Mouse (Mus musculus) forebrain, postnatal 0 days (tissue): ENCODE measurements around the gene Pfdn6. TPM values are rescaled to one million over a fixed set of nuclear protein-coding genes. Genes with fewer than 3 reads are reported as not detected.
"Not testable (repeated sequence)": the region's sequence is repeated elsewhere in the genome, so short reads cannot be mapped to it uniquely, and the experiment has no call there.

Experiments used
- ATAC-seq: fragments of 200-750 bp; cut with Nextera tagmentation; 2 replicates; pipeline ENCODE4 v1.8.0; 2017; ENCODE audit warnings: mild to moderate bottlenecking, moderate library complexity
- DNase-seq: peaks from one replicate; pipeline ENCODE4 v3.0.0-alpha.2; 2015
- H3K27ac ChIP-seq: fragments of 300-500 bp; sonication (generic); 2 replicates; pipeline ENCODE4 v1.5.1; 2014; ENCODE audit warnings: low read depth, mild to moderate bottlenecking, antibody characterized with exemption, low read length, moderate library complexity, mixed read lengths
- H3K27me3 ChIP-seq: fragments of 300-500 bp; sonication (generic); 2 replicates; pipeline ENCODE4 v1.6.1; 2014; ENCODE audit warnings: mild to moderate bottlenecking, low read length, mixed read lengths; ENCODE audit not compliant: insufficient read depth
- H3K36me3 ChIP-seq: fragments of 300-500 bp; sonication (generic); 2 replicates; pipeline ENCODE4 v1.6.1; 2014; ENCODE audit warnings: mild to moderate bottlenecking, moderate library complexity; ENCODE audit not compliant: insufficient read depth
- H3K4me1 ChIP-seq: fragments of 300-500 bp; sonication (generic); 2 replicates; pipeline ENCODE4 v1.6.1; 2014; ENCODE audit warnings: antibody characterized with exemption; ENCODE audit not compliant: insufficient read depth
- H3K4me2 ChIP-seq: fragments of 300-500 bp; sonication (generic); 2 replicates; pipeline ENCODE4 v1.6.1; 2014; ENCODE audit warnings: low read depth, mild to moderate bottlenecking, moderate library complexity
- H3K4me3 ChIP-seq: fragments of 300-500 bp; sonication (generic); 2 replicates; pipeline ENCODE4 v1.5.1; 2014; ENCODE audit warnings: low read depth, low read length, mixed read lengths
- H3K9ac ChIP-seq: fragments of 300-500 bp; sonication (generic); 2 replicates; pipeline ENCODE4 v1.6.1; 2014; ENCODE audit warnings: mild to moderate bottlenecking
- H3K9me3 ChIP-seq: fragments of 300-500 bp; sonication (generic); 2 replicates; pipeline ENCODE4 v1.6.1; 2016; ENCODE audit warnings: low read length
- CTCF ChIP-seq: sonication (generic); IDR thresholded peaks from 2 replicates; pipeline ENCODE4 v1.5.1; 2016; ENCODE audit warnings: antibody characterized with exemption, control low read depth, low read depth
- WGBS: fragments of 180-500 bp; shearing (Covaris S2); extraction: QIAGEN DNeasy Blood & Tissue Kit; methylation state at CpG from one replicate; pipeline ENCODE4 v1.1.7; 2014; 5-methylcytosine and 5-hydroxymethylcytosine counted together
- polyA plus RNA-seq: library from polyadenylated mRNA; unstranded; fragments of >200 nt; fragmentation: Nextera tagmentation; extraction: Ambion mirVana; gene quantifications from 2 replicates; pipeline ENCODE4 v1.2.1, GENCODE M21; 2015
- total RNA-seq: library from RNA; depleted of rRNA; stranded (reverse); fragments of >200 nt; gene quantifications from 2 replicates; pipeline ENCODE4 v1.2.3, GENCODE M21; 2014; rRNA removed

The Pfdn6 gene
- total RNA-seq (57.0 and 78.4 TPM in 2 replicates), polyA plus RNA-seq (173 and 185 TPM in 2 replicates)

DNA sequence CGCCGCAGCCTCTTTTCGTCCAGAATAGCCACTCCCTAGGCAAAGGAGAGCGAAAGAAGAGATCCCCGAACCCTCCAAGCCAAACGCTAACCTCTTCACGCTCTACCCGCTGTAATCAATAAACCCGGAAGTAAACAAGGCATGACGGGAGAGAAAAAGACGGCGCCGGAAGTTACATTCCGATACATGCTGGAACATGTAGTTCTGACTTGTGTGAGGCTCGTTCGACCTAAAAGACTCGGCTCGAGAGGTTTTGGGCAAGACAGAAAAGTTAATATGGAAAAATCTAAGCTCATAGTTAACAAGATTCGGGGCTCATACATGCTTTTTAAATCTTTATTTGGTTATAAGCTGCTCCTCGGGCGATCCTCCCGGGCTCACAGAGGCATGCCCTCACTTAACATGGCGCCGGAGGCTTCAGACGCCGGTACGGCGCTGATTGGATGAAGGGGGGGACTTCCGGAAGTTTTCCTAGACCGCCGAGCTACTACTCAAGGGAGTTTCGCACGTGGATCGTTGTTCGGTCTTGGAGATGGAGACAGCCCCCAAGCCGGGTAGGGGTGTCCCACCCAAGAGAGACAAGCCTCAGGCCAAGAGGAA is at the start of gene Pfdn6, which contains the start of gene Wdr46:
Pfdn6 (minus strand) TSS at position 138 of the 600 bp plus-strand sequence.
Wdr46 (plus strand) TSS at position 455 of the 600 bp plus-strand sequence.
- peak within 1 kb of the TSS; percentile 93 for H3K4me2 ChIP-seq
- no peaks in the 10 kb centered on the region for H3K27me3 ChIP-seq
- H3K9ac ChIP-seq, result peak within 1 kb of the TSS; percentile 71
- peak within 1 kb of the TSS; percentile 68 for H3K4me3 ChIP-seq
- H3K9me3 ChIP-seq, result no peaks in the 10 kb centered on the region
- 0 out of 2 replicates have a peak within 1 kb of the TSS, but pooled peaks have one; percentile 3 for H3K27ac ChIP-seq
- DNase-seq (peak; percentile 95), ATAC-seq (peak; percentile 97)
- peaks cover 12% of the 10 kb centered on the region for H3K4me1 ChIP-seq
- under 1% methylated on average over 36 of the region's 36 CpGs for WGBS
- peaks cover 41% of the 10 kb centered on the region for H3K36me3 ChIP-seq
- no peak for TF ChIP-seq CTCF

DNA sequence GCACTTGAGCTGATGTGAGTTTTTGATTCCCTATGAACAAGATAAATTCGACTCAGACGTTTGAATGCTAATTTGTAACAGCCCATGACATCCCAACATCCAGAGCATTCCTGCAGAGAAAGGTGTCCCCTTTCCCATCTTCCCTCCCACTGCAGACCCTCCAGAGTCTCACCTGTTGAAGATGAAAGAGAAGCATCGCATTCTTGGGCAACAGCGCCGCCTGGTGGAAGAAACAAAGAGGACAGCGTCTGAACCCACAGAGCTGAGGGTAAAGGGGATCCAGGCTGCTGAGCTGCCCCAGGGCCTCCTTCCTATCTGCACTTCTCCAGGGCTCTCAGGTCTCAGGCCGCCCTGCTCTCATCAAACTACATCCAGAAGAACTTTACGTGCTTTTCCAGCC is 42.0 kb upstream of the Pfdn6 start:
- peak; percentile 90 for TF ChIP-seq CTCF
- H3K9me3 ChIP-seq, H3K27ac ChIP-seq, H3K27me3 ChIP-seq, H3K9ac ChIP-seq, H3K4me1 ChIP-seq, ATAC-seq, H3K36me3 ChIP-seq: not testable (repeated sequence)
- DNase-seq, result peak; percentile 68
- 11% methylated on average over 8 of the region's 8 CpGs for WGBS
- Histone ChIP-seq H3K4me2 (peak overlapping the region; percentile 55), H3K4me3 (peak overlapping the region; percentile 43; the same call in 1 of the 2 replicates)

DNA sequence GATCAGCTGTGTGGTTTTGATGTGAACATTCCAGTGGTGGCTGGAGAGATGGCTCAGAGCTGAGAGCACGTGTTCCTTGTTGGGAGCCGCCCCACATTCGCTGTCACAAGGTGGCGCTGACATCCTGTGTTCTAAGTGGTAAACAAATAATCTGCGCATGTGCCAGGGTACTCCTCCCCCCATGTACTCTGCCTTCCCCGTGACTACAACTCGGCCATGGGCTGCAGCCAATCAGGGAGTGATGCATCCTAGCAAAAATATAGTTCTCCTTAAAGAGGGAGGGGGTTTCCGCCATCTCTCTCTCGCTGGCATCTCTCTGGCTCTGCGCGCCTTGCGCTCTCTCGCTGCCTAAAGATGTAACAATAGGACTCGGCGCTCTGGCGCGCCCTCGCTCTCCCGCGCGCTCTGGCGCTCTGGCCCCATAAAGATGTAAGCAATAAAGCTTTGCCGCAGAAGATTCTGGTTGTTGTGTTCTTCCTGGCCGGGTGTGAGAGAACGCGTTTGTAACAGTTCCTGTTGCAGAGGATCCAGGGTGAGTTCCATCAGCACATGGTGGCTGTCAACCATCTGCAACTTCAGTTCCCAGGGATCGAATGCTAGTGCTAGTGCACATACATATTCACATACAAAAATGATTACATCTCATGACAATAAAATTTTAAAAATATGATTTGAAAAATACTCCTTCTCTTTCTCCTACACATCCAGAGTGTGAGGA is 41.2 kb upstream of the Pfdn6 start:
- DNase-seq (peak; percentile 97), ATAC-seq (peak; percentile 95)
- H3K9ac ChIP-seq, result peak overlapping the region; percentile 53
- H3K27ac ChIP-seq, result peak overlapping the region; percentile 85
- peak; percentile 82 for TF ChIP-seq CTCF
- H3K9me3 ChIP-seq, H3K27me3 ChIP-seq, H3K4me1 ChIP-seq, H3K36me3 ChIP-seq: not testable (repeated sequence)
- 1% methylated on average over 27 of the region's 27 CpGs for WGBS
- H3K4me2 ChIP-seq, result peak overlapping the region; percentile 55
- H3K4me3 ChIP-seq, result peak overlapping the region; percentile 43

DNA sequence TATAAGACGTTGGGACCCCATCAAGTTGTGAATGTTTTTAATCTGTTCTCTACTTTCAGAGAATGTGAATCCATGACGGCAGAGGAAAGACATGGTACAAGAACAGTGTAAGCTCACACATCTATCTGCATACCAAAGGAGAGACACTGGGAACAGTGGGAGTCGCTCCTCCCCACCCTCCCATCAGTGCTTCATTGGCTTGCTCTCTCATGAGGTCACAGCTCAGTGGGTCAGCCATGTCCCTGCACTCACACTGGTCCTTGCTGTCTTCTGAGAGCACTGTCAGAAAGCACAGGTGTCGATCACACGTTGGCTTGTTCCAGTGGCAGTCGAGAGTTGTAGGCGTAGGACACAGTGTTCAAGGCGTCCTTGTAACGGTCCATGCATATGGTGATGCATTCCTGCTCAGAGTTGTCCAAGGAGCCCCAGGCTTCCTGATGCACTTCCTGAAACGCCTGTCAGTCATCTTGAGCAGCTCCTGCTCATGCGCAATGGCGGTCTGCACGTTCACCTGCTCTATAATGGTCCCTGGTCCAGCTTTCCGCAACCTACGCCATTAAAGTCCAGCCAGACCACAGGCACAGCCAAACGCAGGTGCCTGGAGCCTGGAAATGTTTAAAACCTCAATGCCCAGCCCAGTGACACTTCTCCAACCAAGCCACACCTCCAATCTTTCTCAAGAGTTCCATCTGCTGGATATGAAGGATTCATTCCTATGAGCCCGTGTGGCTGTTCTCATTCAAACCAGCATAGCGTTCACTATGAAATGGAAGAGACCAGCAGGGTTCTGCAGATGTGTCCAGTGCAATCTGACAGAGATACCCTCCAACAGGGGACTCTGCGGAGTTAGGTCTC is 40.3 kb upstream of the Pfdn6 start:
- 0 out of 2 replicates have a peak, but pooled peaks cover 4% of the 10 kb centered on the region for H3K4me1 ChIP-seq
- WGBS, result 76% methylated on average over 19 of the region's 19 CpGs
- H3K27me3 ChIP-seq, result peaks cover 9% of the 10 kb centered on the region
- H3K4me3 ChIP-seq, result no peak overlapping the region
- DNase-seq (no peak), ATAC-seq (peak; percentile 44)
- TF ChIP-seq CTCF, result no peak
- peak overlapping the region; percentile 54 for H3K27ac ChIP-seq
- peak overlapping the region; percentile 33 for H3K4me2 ChIP-seq
- H3K9me3 ChIP-seq, result no peaks in the 10 kb centered on the region
- H3K9ac ChIP-seq, result peak overlapping the region; percentile 39; the same call in 1 of the 2 replicates
- H3K36me3 ChIP-seq, result no peaks in the 10 kb centered on the region

DNA sequence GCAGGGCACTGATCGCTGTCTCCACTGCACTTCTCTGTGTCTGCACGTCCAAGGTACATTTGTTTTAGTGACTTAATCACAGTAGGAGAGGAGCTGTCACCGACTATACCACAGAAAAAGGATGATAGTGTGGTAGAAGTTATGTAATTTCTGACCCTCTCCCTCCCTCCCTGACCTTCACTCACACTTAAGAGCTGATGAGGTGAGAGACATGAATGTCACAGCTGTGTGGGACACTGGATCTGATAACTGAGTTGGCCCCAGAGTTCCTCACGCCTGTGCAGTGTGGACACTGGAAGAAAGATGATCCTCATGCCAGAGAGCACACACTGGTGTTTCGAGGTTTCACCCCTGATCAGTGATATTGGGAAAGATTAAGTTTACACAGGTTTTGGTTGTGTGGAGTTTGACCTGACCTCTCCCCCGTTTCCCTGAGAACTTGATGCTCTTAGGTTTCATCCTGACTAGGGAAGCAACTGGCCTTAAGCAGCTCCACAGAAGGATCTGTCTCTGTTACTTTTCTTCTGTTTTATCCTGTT is 39.4 kb upstream of the Pfdn6 start:
- DNase-seq, result no peak
- H3K27me3 ChIP-seq, result peaks cover 9% of the 10 kb centered on the region
- no peak overlapping the region for H3K4me2 ChIP-seq
- no peak for ATAC-seq
- 0 out of 2 replicates have a peak, but pooled peaks cover 4% of the 10 kb centered on the region for H3K4me1 ChIP-seq
- no peak overlapping the region for H3K4me3 ChIP-seq
- no peaks in the 10 kb centered on the region for H3K36me3 ChIP-seq
- no peak overlapping the region for H3K9ac ChIP-seq
- H3K9me3 ChIP-seq, result no peaks in the 10 kb centered on the region
- 80% methylated on average over 6 of the region's 6 CpGs for WGBS
- H3K27ac ChIP-seq, result no peak overlapping the region
- no peak for TF ChIP-seq CTCF

DNA sequence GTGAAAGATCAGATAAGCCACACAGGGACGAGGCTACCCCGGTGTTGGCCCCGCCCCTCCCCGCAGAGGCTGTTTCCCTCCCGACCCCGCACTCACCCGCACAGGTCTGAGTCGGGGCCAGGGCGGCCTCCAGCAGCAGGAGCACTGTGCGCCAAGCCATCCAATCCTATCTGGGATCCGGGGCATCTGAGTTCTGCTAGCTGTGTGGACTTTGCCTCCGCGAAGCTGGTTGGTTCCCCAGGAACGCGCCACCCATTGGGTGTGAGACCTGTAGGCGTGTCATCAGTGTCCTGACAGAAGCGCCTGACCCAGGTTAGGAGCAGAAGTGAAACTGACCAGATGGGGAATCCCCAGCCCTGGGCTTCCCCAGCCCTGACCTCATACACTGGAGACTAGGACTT is 38.5 kb upstream of the Pfdn6 start:
- peaks cover 9% of the 10 kb centered on the region for H3K27me3 ChIP-seq
- ATAC-seq, result no peak
- no peak for DNase-seq

More for the DNA sequence above, 38.5 kb upstream of the Pfdn6 start:
- WGBS, result 1% methylated on average over 17 of the region's 17 CpGs
- Histone ChIP-seq H3K9me3 (no peaks in the 10 kb centered on the region), H3K4me2 (peak overlapping the region; percentile 57), H3K27ac (no peak overlapping the region), H3K4me1 (0 out of 2 replicates have a peak, but pooled peaks cover 4% of the 10 kb centered on the region), H3K9ac (0 out of 2 replicates have a peak overlapping the region, but pooled peaks have one; percentile 34), H3K36me3 (no peaks in the 10 kb centered on the region), H3K4me3 (peak overlapping the region; percentile 37)
- no peak for TF ChIP-seq CTCF
